Mouse (Mus musculus) hindbrain, embryonic 16.5 days (tissue): ENCODE results near the gene Slc34a1. TPM values are rescaled to one million over a fixed set of nuclear protein-coding genes. Genes with fewer than 3 reads are reported as not detected.
A peak's percentile ranks its signal among the peaks of the same experiment; 100 is the strongest.

Source experiments
- ATAC-seq: fragments of 200-750 bp; cut with Nextera tagmentation; 2 replicates; pipeline ENCODE4 v1.8.0; 2017; ENCODE audit warnings: moderate TSS enrichment, moderate library complexity
- H3K27ac ChIP-seq: fragments of 300-500 bp; sonication (generic); 2 replicates; pipeline ENCODE4 v1.5.1; 2014; ENCODE audit warnings: low read depth, mild to moderate bottlenecking, control low read depth, low read length, moderate library complexity
- H3K27me3 ChIP-seq: fragments of 300-500 bp; sonication (generic); replicated peaks from 2 replicates; pipeline ENCODE4 v1.6.1; 2014; ENCODE audit warnings: low read length; ENCODE audit not compliant: control insufficient read depth, insufficient read depth
- H3K36me3 ChIP-seq: fragments of 300-500 bp; sonication (generic); 2 replicates; pipeline ENCODE4 v1.6.1; 2014; ENCODE audit warnings: mild to moderate bottlenecking, low read length, moderate library complexity, mixed read lengths; ENCODE audit not compliant: control insufficient read depth, insufficient read depth
- H3K4me1 ChIP-seq: fragments of 300-500 bp; sonication (generic); 2 replicates; pipeline ENCODE4 v1.6.1; 2014; ENCODE audit warnings: low read depth, low read length; ENCODE audit not compliant: control insufficient read depth, insufficient read depth
- H3K4me2 ChIP-seq: fragments of 300-500 bp; sonication (generic); 2 replicates; pipeline ENCODE4 v1.6.1; 2014; ENCODE audit warnings: mild to moderate bottlenecking, low read length, control low read depth, moderate library complexity
- H3K4me3 ChIP-seq: fragments of 300-500 bp; sonication (generic); 2 replicates; pipeline ENCODE4 v1.5.1; 2014; ENCODE audit warnings: mild to moderate bottlenecking, low read length, control low read depth, moderate library complexity
- H3K9ac ChIP-seq: fragments of 300-500 bp; sonication (generic); 2 replicates; pipeline ENCODE4 v1.6.1; 2014; ENCODE audit warnings: low read depth, mild to moderate bottlenecking, control low read depth, low read length, moderate library complexity
- H3K9me3 ChIP-seq: fragments of 300-500 bp; sonication (generic); 2 replicates; pipeline ENCODE4 v1.6.1; 2014; ENCODE audit warnings: mild to moderate bottlenecking, low read length, moderate library complexity; ENCODE audit not compliant: control insufficient read depth
- WGBS: fragments of 180-500 bp; shearing (Covaris S2); extraction: QIAGEN DNeasy Blood & Tissue Kit; methylation state at CpG from one replicate; pipeline ENCODE4 v1.1.7; 2014; 5-methylcytosine and 5-hydroxymethylcytosine counted together
- polyA plus RNA-seq: library from polyadenylated mRNA; unstranded; fragments of >200 nt; fragmentation: Nextera tagmentation; extraction: Ambion mirVana; gene quantifications from 2 replicates; pipeline ENCODE4 v1.2.1, GENCODE M21; 2015

The Slc34a1 gene
- polyA plus RNA-seq, 1 experiment from 2014 or later = not detected

GRCm38 (mm10) chr13:55374206-55374924 is 23.6 kb upstream of the Slc34a1 start:
- no peak overlapping the region for H3K4me3 ChIP-seq
- H3K27me3 ChIP-seq = peaks cover 21% of the 10 kb centered on the region
- no peak overlapping the region for H3K4me2 ChIP-seq
- no peak overlapping the region for H3K9ac ChIP-seq
- WGBS = 72% methylated on average over 6 of the region's 6 CpGs
- no peaks in the 10 kb centered on the region for H3K4me1 ChIP-seq
- H3K27ac ChIP-seq = no peak overlapping the region
- no peak for ATAC-seq
- H3K36me3 ChIP-seq = no peaks in the 10 kb centered on the region
- H3K9me3 ChIP-seq = no peaks in the 10 kb centered on the region

GRCm38 (mm10) chr13:55375877-55376276 is 22.1 kb upstream of the Slc34a1 start:
- Histone ChIP-seq H3K36me3 (no peaks in the 10 kb centered on the region), H3K9ac (no peak overlapping the region), H3K27ac (no peak overlapping the region), H3K9me3 (no peaks in the 10 kb centered on the region), H3K4me3 (no peak overlapping the region), H3K27me3 (peaks cover 31% of the 10 kb centered on the region), H3K4me1 (no peaks in the 10 kb centered on the region), H3K4me2 (no peak overlapping the region)
- no peak for ATAC-seq
- WGBS = 38% methylated on average over 2 of the region's 2 CpGs

GRCm38 (mm10) chr13:55378907-55379580 is 18.9 kb upstream of the Slc34a1 start:
- no peak overlapping the region for H3K4me3 ChIP-seq
- H3K9me3 ChIP-seq = no peaks in the 10 kb centered on the region
- no peaks in the 10 kb centered on the region for H3K4me1 ChIP-seq
- 0 out of 2 replicates have a peak overlapping the region, but pooled peaks have one; percentile 17 for H3K9ac ChIP-seq
- no peak overlapping the region for H3K27ac ChIP-seq
- no peaks in the 10 kb centered on the region for H3K36me3 ChIP-seq
- H3K4me2 ChIP-seq = no peak overlapping the region
- WGBS = 10% methylated on average over 32 of the region's 32 CpGs
- peaks cover 40% of the 10 kb centered on the region for H3K27me3 ChIP-seq
- no peak for ATAC-seq

GRCm38 (mm10) chr13:55381790-55382189 is 16.2 kb upstream of the Slc34a1 start:
- WGBS = 82% methylated on average over 3 of the region's 4 CpGs
- H3K9me3 ChIP-seq = no peaks in the 10 kb centered on the region
- no peak overlapping the region for H3K9ac ChIP-seq
- H3K4me2 ChIP-seq = no peak overlapping the region
- H3K4me1 ChIP-seq = no peaks in the 10 kb centered on the region
- no peak overlapping the region for H3K4me3 ChIP-seq
- no peak overlapping the region for H3K27ac ChIP-seq
- H3K27me3 ChIP-seq = peaks cover 37% of the 10 kb centered on the region
- H3K36me3 ChIP-seq = no peaks in the 10 kb centered on the region
- no peak for ATAC-seq

- Histone ChIP-seq H3K4me2 (no peak overlapping the region), H3K27me3 (no peaks in the 10 kb centered on the region; the same call in 1 of the 2 replicates), H3K36me3 (no peaks in the 10 kb centered on the region), H3K4me3 (no peak overlapping the region), H3K27ac (no peak overlapping the region), H3K9ac (no peak overlapping the region), H3K9me3 (no peaks in the 10 kb centered on the region), H3K4me1 (no peaks in the 10 kb centered on the region)
- WGBS = 81% methylated on average over 3 of the region's 3 CpGs
- no peak for ATAC-seq
Observed at GRCm38 (mm10) chr13:55390644-55391043, 7.3 kb upstream of the Slc34a1 start.

GRCm38 (mm10) chr13:55391626-55392029 is 6.4 kb upstream of the Slc34a1 start:
- Histone ChIP-seq H3K4me1 (no peaks in the 10 kb centered on the region), H3K9me3 (no peaks in the 10 kb centered on the region), H3K4me2 (no peak overlapping the region), H3K27me3 (no peaks in the 10 kb centered on the region; the same call in 1 of the 2 replicates), H3K27ac (no peak overlapping the region), H3K4me3 (no peak overlapping the region), H3K36me3 (no peaks in the 10 kb centered on the region), H3K9ac (no peak overlapping the region)
- ATAC-seq = no peak
- 78% methylated on average over 1 of the region's 1 CpGs for WGBS

GRCm38 (mm10) chr13:55392933-55393332 is 5.1 kb upstream of the Slc34a1 start:
- H3K4me2 ChIP-seq = no peak overlapping the region
- H3K27me3 ChIP-seq = no peaks in the 10 kb centered on the region; the same call in 1 of the 2 replicates
- no peak for ATAC-seq
- H3K36me3 ChIP-seq = no peaks in the 10 kb centered on the region
- no peak overlapping the region for H3K9ac ChIP-seq
- no peak overlapping the region for H3K4me3 ChIP-seq
- H3K4me1 ChIP-seq = no peaks in the 10 kb centered on the region
- no peaks in the 10 kb centered on the region for H3K9me3 ChIP-seq
- H3K27ac ChIP-seq = no peak overlapping the region
- 70% methylated on average over 4 of the region's 4 CpGs for WGBS

GRCm38 (mm10) chr13:55399300-55400038 is 1.5 kb downstream of the Slc34a1 start:
- no peak overlapping the region for H3K4me3 ChIP-seq
- H3K36me3 ChIP-seq = no peaks in the 10 kb centered on the region
- no peak overlapping the region for H3K27ac ChIP-seq
- H3K9ac ChIP-seq = no peak overlapping the region
- ATAC-seq = no peak
- H3K27me3 ChIP-seq = no peaks in the 10 kb centered on the region
- 76% methylated on average over 5 of the region's 5 CpGs for WGBS
- H3K9me3 ChIP-seq = no peaks in the 10 kb centered on the region
- no peak overlapping the region for H3K4me2 ChIP-seq
- no peaks in the 10 kb centered on the region for H3K4me1 ChIP-seq

- no peak overlapping the region for H3K27ac ChIP-seq
- H3K36me3 ChIP-seq = no peaks in the 10 kb centered on the region
- H3K9ac ChIP-seq = no peak overlapping the region
- no peaks in the 10 kb centered on the region; the same call in 1 of the 2 replicates for H3K4me1 ChIP-seq
- H3K4me2 ChIP-seq = no peak overlapping the region
- H3K4me3 ChIP-seq = no peak overlapping the region
- H3K9me3 ChIP-seq = no peaks in the 10 kb centered on the region
- no peak for ATAC-seq
- H3K27me3 ChIP-seq = no peaks in the 10 kb centered on the region
- WGBS = 73% methylated on average over 1 of the region's 1 CpGs
Observed at GRCm38 (mm10) chr13:55400039-55400346, 2.0 kb downstream of the Slc34a1 start.
